Mouse (Mus musculus) stomach, embryonic 16.5 days (tissue): ENCODE results near the gene Taf1b. TPM values are rescaled to one million over a fixed set of nuclear protein-coding genes. Genes with fewer than 3 reads are reported as not detected.

Experiments used
- ATAC-seq: fragments of 200-750 bp; cut with Nextera tagmentation; 2 replicates; pipeline ENCODE4 v1.8.0; 2017; ENCODE audit warnings: moderate number of reproducible peaks, moderate TSS enrichment; ENCODE audit not compliant: insufficient read depth, low FRiP score
- H3K27ac ChIP-seq: fragments of 300-500 bp; sonication (generic); 2 replicates; pipeline ENCODE4 v1.5.1; 2014; ENCODE audit warnings: low read length
- H3K27me3 ChIP-seq: fragments of 300-500 bp; sonication (generic); 2 replicates; pipeline ENCODE4 v1.6.1; 2014; ENCODE audit warnings: low read length, control low read depth, mixed read lengths; ENCODE audit not compliant: control insufficient read depth, insufficient read depth
- H3K36me3 ChIP-seq: fragments of 300-500 bp; sonication (generic); 2 replicates; pipeline ENCODE4 v1.6.1; 2014; ENCODE audit warnings: low read length; ENCODE audit not compliant: control insufficient read depth, insufficient read depth
- H3K4me1 ChIP-seq: fragments of 300-500 bp; sonication (generic); 2 replicates; pipeline ENCODE4 v1.6.1; 2014; ENCODE audit warnings: low read length, control low read depth, mixed read lengths; ENCODE audit not compliant: control insufficient read depth, insufficient read depth
- H3K4me2 ChIP-seq: fragments of 300-500 bp; sonication (generic); 2 replicates; pipeline ENCODE4 v1.6.1; 2014; ENCODE audit warnings: low read depth, low read length, mixed read lengths
- H3K4me3 ChIP-seq: fragments of 300-500 bp; sonication (generic); replicated peaks from 2 replicates; pipeline ENCODE4 v1.5.1; 2014; ENCODE audit warnings: mild to moderate bottlenecking, low read length
- H3K9ac ChIP-seq: fragments of 300-500 bp; sonication (generic); 2 replicates; pipeline ENCODE4 v1.6.1; 2014; ENCODE audit warnings: low read length
- H3K9me3 ChIP-seq: fragments of 300-500 bp; sonication (generic); replicated peaks from 2 replicates; pipeline ENCODE4 v1.6.1; 2016; ENCODE audit warnings: low read length, control low read depth; ENCODE audit not compliant: control insufficient read depth
- WGBS: fragments of 180-500 bp; shearing (Covaris S2); extraction: QIAGEN DNeasy Blood & Tissue Kit; methylation state at CpG from one replicate; pipeline ENCODE4 v1.1.7; 2014; 5-methylcytosine and 5-hydroxymethylcytosine counted together
- polyA plus RNA-seq: library from polyadenylated mRNA; unstranded; fragments of >200 nt; fragmentation: Nextera tagmentation; extraction: Ambion mirVana; gene quantifications from 2 replicates; pipeline ENCODE4 v1.2.1, GENCODE M21; 2015

Taf1b gene
- polyA plus RNA-seq, 1 experiment from 2014 or later, result 20.6 TPM

GRCm38 (mm10) chr12:24584835-24585234 is 86.7 kb downstream of the Taf1b start:
- H3K27ac ChIP-seq, result no peak overlapping the region
- H3K27me3 ChIP-seq, result no peaks in the 10 kb centered on the region
- no peaks in the 10 kb centered on the region for H3K36me3 ChIP-seq
- no peaks in the 10 kb centered on the region for H3K4me1 ChIP-seq
- WGBS, result 80% methylated on average over 8 of the region's 8 CpGs
- ATAC-seq, result no peak
- no peak overlapping the region for H3K9ac ChIP-seq
- no peaks in the 10 kb centered on the region for H3K9me3 ChIP-seq
- no peak overlapping the region for H3K4me2 ChIP-seq
- H3K4me3 ChIP-seq, result no peak overlapping the region

- Histone ChIP-seq H3K9me3 (no peaks in the 10 kb centered on the region), H3K4me2 (no peak overlapping the region), H3K9ac (no peak overlapping the region), H3K36me3 (no peaks in the 10 kb centered on the region), H3K4me1 (no peaks in the 10 kb centered on the region), H3K27ac (no peak overlapping the region), H3K27me3 (no peaks in the 10 kb centered on the region), H3K4me3 (no peak overlapping the region)
- WGBS, result 68% methylated on average over 7 of the region's 7 CpGs
- 0 out of 2 replicates have a peak, but pooled peaks have one; percentile 17 for ATAC-seq
Measured at GRCm38 (mm10) chr12:24586193-24586592, 88.0 kb downstream of the Taf1b start.

- ATAC-seq, result no peak
- no peak overlapping the region for H3K4me3 ChIP-seq
- peak overlapping the region; percentile 36; the same call in 1 of the 2 replicates for H3K27ac ChIP-seq
- H3K9ac ChIP-seq, result no peak overlapping the region
- H3K4me1 ChIP-seq, result peaks cover 6% of the 10 kb centered on the region; the same call in 1 of the 2 replicates
- no peaks in the 10 kb centered on the region for H3K36me3 ChIP-seq
- no peaks in the 10 kb centered on the region for H3K27me3 ChIP-seq
- WGBS, result 82% methylated on average over 7 of the region's 7 CpGs
- no peaks in the 10 kb centered on the region for H3K9me3 ChIP-seq
- H3K4me2 ChIP-seq, result no peak overlapping the region
Measured at GRCm38 (mm10) chr12:24590371-24590770, 92.2 kb downstream of the Taf1b start.

DNA sequence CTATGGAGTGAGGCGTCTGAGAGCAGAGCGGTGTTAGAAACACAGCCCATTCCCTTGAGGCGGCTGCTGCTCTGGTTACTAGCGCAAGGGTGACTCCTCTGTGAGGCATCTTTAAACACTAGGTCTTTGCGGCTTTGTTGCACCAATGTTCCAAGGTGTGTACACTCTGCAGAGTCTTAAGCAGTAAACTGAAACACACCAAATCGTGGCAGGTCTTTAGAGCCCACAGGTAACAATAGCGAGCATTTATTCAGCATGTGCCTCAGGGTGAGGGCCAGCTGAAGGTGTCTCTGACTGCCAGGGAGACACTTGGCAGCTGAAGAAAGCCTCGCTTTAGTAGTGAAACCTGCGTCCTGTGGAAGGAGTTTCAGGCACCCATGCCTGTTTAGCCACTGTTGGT is 93.9 kb downstream of the Taf1b start:
- no peak for ATAC-seq
- Histone ChIP-seq H3K4me2 (no peak overlapping the region), H3K9ac (no peak overlapping the region), H3K27me3 (no peaks in the 10 kb centered on the region), H3K36me3 (no peaks in the 10 kb centered on the region), H3K27ac (peak overlapping the region; percentile 56; the same call in 1 of the 2 replicates), H3K4me3 (no peak overlapping the region), H3K9me3 (no peaks in the 10 kb centered on the region), H3K4me1 (peaks cover 6% of the 10 kb centered on the region; the same call in 1 of the 2 replicates)
- 75% methylated on average over 9 of the region's 9 CpGs for WGBS

DNA sequence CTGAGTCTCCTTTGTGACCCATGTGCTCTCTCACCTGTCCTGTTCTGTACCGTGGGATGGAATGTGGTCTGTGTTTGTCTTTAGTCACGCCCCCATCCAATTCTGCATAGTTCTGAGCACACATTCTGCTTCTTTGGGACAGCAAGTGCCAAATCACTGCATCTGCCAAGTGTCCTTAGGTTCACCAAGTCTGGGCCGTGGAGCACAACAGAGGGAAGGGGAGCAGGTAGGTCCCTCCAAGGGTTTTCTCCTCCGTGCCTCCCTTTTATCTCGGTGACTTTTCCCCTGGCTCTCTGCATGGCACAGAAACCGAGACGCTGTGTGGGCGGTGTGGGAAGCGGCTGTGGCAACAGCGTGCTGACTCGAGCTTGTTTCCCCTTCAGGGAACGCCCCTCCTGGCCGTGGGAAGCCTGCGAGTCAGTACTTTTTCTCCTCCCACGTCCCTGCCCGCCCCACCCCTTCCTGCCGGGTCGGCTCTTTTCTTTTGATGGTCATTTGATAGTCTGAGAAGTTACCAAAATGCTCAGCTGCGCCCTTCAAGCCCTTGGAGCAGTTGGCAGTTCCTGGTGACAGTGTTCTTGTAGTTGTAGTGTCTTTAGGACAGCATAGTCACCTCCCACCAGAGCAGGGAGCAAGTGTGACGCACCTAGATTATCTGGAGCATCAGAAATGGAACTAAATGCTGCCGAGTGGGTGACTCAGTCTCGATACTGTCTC is 95.0 kb downstream of the Taf1b start:
- Histone ChIP-seq H3K4me2 (peak overlapping the region; percentile 57), H3K27ac (peak overlapping the region; percentile 76), H3K4me3 (peak overlapping the region; percentile 26), H3K9me3 (no peaks in the 10 kb centered on the region), H3K36me3 (no peaks in the 10 kb centered on the region), H3K4me1 (peaks cover 6% of the 10 kb centered on the region; the same call in 1 of the 2 replicates), H3K9ac (peak overlapping the region; percentile 62; the same call in 1 of the 2 replicates), H3K27me3 (no peaks in the 10 kb centered on the region)
- 8% methylated on average over 22 of the region's 22 CpGs for WGBS
- ATAC-seq, result peak; percentile 74; the same call in 1 of the 2 replicates

GRCm38 (mm10) chr12:24597376-24597775 is 99.2 kb downstream of the Taf1b start:
- 50% methylated on average over 6 of the region's 6 CpGs for WGBS
- H3K27ac ChIP-seq, result peak overlapping the region; percentile 42; the same call in 1 of the 2 replicates
- H3K9ac ChIP-seq, result no peak overlapping the region
- no peak overlapping the region for H3K4me3 ChIP-seq
- H3K4me1 ChIP-seq, result peaks cover 6% of the 10 kb centered on the region; the same call in 1 of the 2 replicates
- H3K27me3 ChIP-seq, result no peaks in the 10 kb centered on the region
- no peaks in the 10 kb centered on the region for H3K9me3 ChIP-seq
- no peak for ATAC-seq
- no peak overlapping the region for H3K4me2 ChIP-seq
- no peaks in the 10 kb centered on the region for H3K36me3 ChIP-seq

- H3K9me3 ChIP-seq, result no peaks in the 10 kb centered on the region
- H3K27me3 ChIP-seq, result no peaks in the 10 kb centered on the region
- 68% methylated on average over 8 of the region's 8 CpGs for WGBS
- ATAC-seq, result no peak
- H3K4me1 ChIP-seq, result no peaks in the 10 kb centered on the region
- no peaks in the 10 kb centered on the region for H3K36me3 ChIP-seq
- no peak overlapping the region for H3K4me2 ChIP-seq
- H3K27ac ChIP-seq, result no peak overlapping the region
- no peak overlapping the region for H3K4me3 ChIP-seq
- H3K9ac ChIP-seq, result no peak overlapping the region
Measured at GRCm38 (mm10) chr12:24599366-24599895, 101.3 kb downstream of the Taf1b start.

GRCm38 (mm10) chr12:24600074-24600473 is 101.9 kb downstream of the Taf1b start:
- Histone ChIP-seq H3K4me3 (no peak overlapping the region), H3K27me3 (no peaks in the 10 kb centered on the region), H3K36me3 (no peaks in the 10 kb centered on the region), H3K9ac (no peak overlapping the region), H3K9me3 (no peaks in the 10 kb centered on the region), H3K4me1 (no peaks in the 10 kb centered on the region), H3K27ac (no peak overlapping the region), H3K4me2 (no peak overlapping the region)
- peak; percentile 26; the same call in 1 of the 2 replicates for ATAC-seq
- 65% methylated on average over 7 of the region's 7 CpGs for WGBS

DNA sequence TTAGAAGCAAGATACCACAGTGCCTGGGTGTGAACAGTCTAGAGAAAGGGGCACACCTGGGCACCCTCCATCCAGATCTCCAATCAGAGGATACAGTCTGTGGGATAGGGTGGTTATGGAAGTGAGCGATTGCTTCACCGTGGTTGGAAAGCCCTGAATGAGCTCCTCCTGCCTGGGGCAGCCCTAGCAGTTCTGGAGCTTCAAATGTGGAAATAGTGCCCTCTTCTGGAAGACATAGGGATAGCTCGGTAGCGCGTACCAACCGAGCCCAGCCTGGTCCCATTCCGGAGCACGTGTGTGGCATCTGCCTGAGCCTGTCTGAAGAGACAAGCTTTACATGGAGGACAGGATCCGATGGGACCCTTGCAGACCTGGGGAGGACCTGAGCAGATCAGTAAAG is 102.6 kb downstream of the Taf1b start:
- H3K36me3 ChIP-seq, result no peaks in the 10 kb centered on the region
- WGBS, result 6% methylated on average over 9 of the region's 9 CpGs
- no peak overlapping the region for H3K4me2 ChIP-seq
- no peaks in the 10 kb centered on the region for H3K27me3 ChIP-seq
- no peaks in the 10 kb centered on the region for H3K9me3 ChIP-seq
- H3K9ac ChIP-seq, result no peak overlapping the region
- no peak overlapping the region for H3K4me3 ChIP-seq
- H3K27ac ChIP-seq, result no peak overlapping the region
- ATAC-seq, result peak; percentile 82
- no peaks in the 10 kb centered on the region for H3K4me1 ChIP-seq
